Comparison of ENCODE assay signal across 9 mouse cellular contexts in the genomic region with DNA sequence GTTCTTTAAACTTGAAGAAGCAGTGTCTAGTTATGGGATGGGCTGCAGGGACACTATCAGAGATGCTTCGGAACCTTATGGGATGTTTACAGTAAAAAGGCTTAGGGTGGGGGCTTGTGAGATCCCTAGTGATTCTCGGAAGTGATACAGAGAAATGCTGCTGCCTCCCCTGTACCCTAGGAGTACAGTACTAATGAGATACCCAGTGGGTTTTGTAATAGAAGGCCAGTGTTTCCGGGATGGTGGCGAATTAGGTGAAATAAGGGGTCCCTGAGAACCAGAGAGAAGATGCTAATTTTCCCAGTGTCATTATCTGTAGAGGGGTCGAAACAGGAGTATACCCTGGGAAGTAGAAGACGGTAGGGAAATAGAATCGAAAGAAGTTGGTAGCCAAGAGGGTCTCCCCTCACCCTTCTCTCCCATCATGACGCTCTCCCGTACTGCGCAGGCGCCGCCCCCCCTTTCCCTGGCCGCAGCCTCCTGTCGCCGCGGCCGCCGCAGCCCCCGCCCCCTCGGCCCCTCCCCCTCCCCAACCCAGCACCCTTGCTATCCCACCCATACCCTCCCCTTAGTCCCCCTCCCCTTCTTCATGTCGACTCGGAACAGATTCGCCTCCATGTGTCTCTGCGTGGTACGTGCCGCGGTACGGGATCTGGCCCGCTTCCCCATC. TPM values are rescaled to one million over a fixed set of nuclear protein-coding genes. Genes with fewer than 3 reads are reported as not detected.
DNase-seq lines count a peak whose midpoint lies in the region; ATAC-seq and TF ChIP-seq lines count a peak whose summit lies in the region.
"Had no signal": no experiment of that assay in that cellular context is flagged by ENCODE, and none has a peak within 500 bp of the region (broad histone marks: within the 10 kb centered on the region; RNA-seq: fewer than 3 reads in every experiment).

No protein-coding gene starts in this region.

- 5% methylated on average over 24 of the region's 29 CpGs for WGBS in heart, embryonic 10.5 days
- WGBS in limb, embryonic 13.5 days, result 5% methylated on average over 25 of the region's 29 CpGs
- WGBS in olfactory bulb, adult 2 months, result 2% methylated on average over 29 of the region's 29 CpGs

- peak overlapping the region; percentile 80 for H3K27ac ChIP-seq in heart, embryonic 10.5 days
- H3K27ac ChIP-seq in limb, embryonic 13.5 days, result no peak overlapping the region
- H3K27ac ChIP-seq in olfactory bulb, adult 2 months (ENCODE audit: insufficient read depth, low read depth, low read length), result peak overlapping the region; percentile 31; the same call in 1 of the 2 replicates

- peak overlapping the region; percentile 58 for H3K4me3 ChIP-seq in heart, embryonic 10.5 days
- peak overlapping the region; percentile 38 for H3K4me3 ChIP-seq in limb, embryonic 13.5 days
- H3K4me3 ChIP-seq in olfactory bulb, adult 2 months (ENCODE audit: insufficient read depth, low read depth, low read length), result peak overlapping the region; percentile 37

- no peak for DNase-seq in heart, embryonic 10.5 days (ENCODE audit: low spot score)
- no peak for DNase-seq in heart, adult 8-10 months (ENCODE audit: low spot score)
- DNase-seq in thymus, postnatal 4 days, result peak; percentile 73
- DNase-seq in thymus, postnatal 10 days (ENCODE audit: low spot score in 2 of 2), result no peak
- no peak for DNase-seq in gastrocnemius, postnatal 25 days
- DNase-seq in spleen, postnatal 4 days (ENCODE audit: low spot score in 2 of 2), result no peak

- no peak for ATAC-seq in limb, embryonic 13.5 days (ENCODE audit: low FRiP score, low read depth)

- no peak for TF ChIP-seq CTCF in olfactory bulb, adult 2 months (IDR thresholded peaks at IDR 0.05; ENCODE audit: insufficient read depth, low read depth, low read length)

- H3K27me3 ChIP-seq in heart, embryonic 10.5 days (ENCODE audit: insufficient read depth, poor library complexity, severe bottlenecking), result peaks cover 12% of the 10 kb centered on the region
- H3K27me3 ChIP-seq in limb, embryonic 13.5 days, result no peaks in the 10 kb centered on the region

- peaks cover 85% of the 10 kb centered on the region for H3K4me1 ChIP-seq in heart, embryonic 10.5 days
- H3K4me1 ChIP-seq in limb, embryonic 13.5 days, result peaks cover 88% of the 10 kb centered on the region
- peaks cover 44% of the 10 kb centered on the region for H3K4me1 ChIP-seq in olfactory bulb, adult 2 months (ENCODE audit: control insufficient read depth, insufficient read depth, low read length)

- H3K9me3 ChIP-seq in heart, embryonic 10.5 days, result no peaks in the 10 kb centered on the region
- H3K9me3 ChIP-seq in limb, embryonic 13.5 days, result no peaks in the 10 kb centered on the region

- no peaks in the 10 kb centered on the region for H3K36me3 ChIP-seq in heart, embryonic 10.5 days
- H3K36me3 ChIP-seq in limb, embryonic 13.5 days, result no peaks in the 10 kb centered on the region

- peak overlapping the region; percentile 58 for H3K9ac ChIP-seq in limb, embryonic 13.5 days

- H3K4me2 ChIP-seq in limb, embryonic 13.5 days (replicated peaks), result peak overlapping the region; percentile 71

- no peak for TF ChIP-seq POLR2A in olfactory bulb, adult 2 months (IDR thresholded peaks at IDR 0.05; ENCODE audit: insufficient read depth, low read depth, low read length)

RNA-seq across cellular contexts. Expression of gene Dlg4, which starts 6.9 kb away (rescaled TPM):
- polyA plus RNA-seq in heart, embryonic 10.5 days (2016; fragmentation: Nextera tagmentation; extraction: Ambion mirVana), result 5.7 and 9.3 TPM in 2 replicates
- 1 to 10 TPM; 3.9 to 6.3 (median 5.2) TPM for total RNA-seq in heart, adult 8-10 months (2022)
- polyA plus RNA-seq in limb, embryonic 13.5 days (2015; fragmentation: Nextera tagmentation; extraction: Ambion mirVana), result 14.2 and 14.8 TPM in 2 replicates
- polyA plus RNA-seq in olfactory bulb, adult 2 months (2012; ENCODE audit: insufficient read depth, insufficient read length, low replicate concordance, missing spikeins), result 210 and 442 TPM in 2 replicates
- 1 to 10 TPM; 5.6 to 6.9 TPM for total RNA-seq in gastrocnemius, postnatal 25 days (2021)

RNA-seq across cellular contexts. Expression of gene Acadvl, which starts 8.4 kb away (rescaled TPM):
- polyA plus RNA-seq in heart, embryonic 10.5 days (2016; fragmentation: Nextera tagmentation; extraction: Ambion mirVana), result 79.1 and 102 TPM in 2 replicates
- total RNA-seq in heart, adult 8-10 months (2022), result 1,000 to 10,000 TPM; 1,233 to 1,415 (median 1,285) TPM
- polyA plus RNA-seq in limb, embryonic 13.5 days (2015; fragmentation: Nextera tagmentation; extraction: Ambion mirVana), result 76.0 and 81.1 TPM in 2 replicates
- polyA plus RNA-seq in olfactory bulb, adult 2 months (2012; ENCODE audit: insufficient read depth, insufficient read length, low replicate concordance, missing spikeins), result not detected in 2 replicates
- total RNA-seq in gastrocnemius, postnatal 25 days (2021), result 100 to 1,000 TPM; 342 to 380 TPM

RNA-seq across cellular contexts. Expression of gene Dvl2, which starts 23.2 kb away (rescaled TPM):
- polyA plus RNA-seq in heart, embryonic 10.5 days (2016; fragmentation: Nextera tagmentation; extraction: Ambion mirVana), result 29.5 and 40.3 TPM in 2 replicates
- total RNA-seq in heart, adult 8-10 months (2022), result 1 to 10 TPM; 4.0 to 6.4 (median 5.1) TPM
- polyA plus RNA-seq in limb, embryonic 13.5 days (2015; fragmentation: Nextera tagmentation; extraction: Ambion mirVana), result 54.3 and 59.8 TPM in 2 replicates
- polyA plus RNA-seq in olfactory bulb, adult 2 months (2012; ENCODE audit: insufficient read depth, insufficient read length, low replicate concordance, missing spikeins), result not detected in 2 replicates
- 1 to 10 TPM; 3.7 to 4.1 TPM for total RNA-seq in gastrocnemius, postnatal 25 days (2021)

RNA-seq across cellular contexts. Expression of gene Phf23, which starts 28.0 kb away (rescaled TPM):
- polyA plus RNA-seq in heart, embryonic 10.5 days (2016; fragmentation: Nextera tagmentation; extraction: Ambion mirVana), result 51.8 and 73.3 TPM in 2 replicates
- total RNA-seq in heart, adult 8-10 months (2022), result 10 to 100 TPM; 21.0 to 24.9 (median 23.6) TPM
- polyA plus RNA-seq in limb, embryonic 13.5 days (2015; fragmentation: Nextera tagmentation; extraction: Ambion mirVana), result 95.9 and 101 TPM in 2 replicates
- not detected in 2 replicates for polyA plus RNA-seq in olfactory bulb, adult 2 months (2012; ENCODE audit: insufficient read depth, insufficient read length, low replicate concordance, missing spikeins)
- total RNA-seq in gastrocnemius, postnatal 25 days (2021), result 10 to 100 TPM; 15.0 to 16.1 TPM

RNA-seq across cellular contexts. Expression of gene Asgr1, which starts 30.3 kb away (rescaled TPM):
- 0.23 and 0.93 TPM in 2 replicates for polyA plus RNA-seq in heart, embryonic 10.5 days (2016; fragmentation: Nextera tagmentation; extraction: Ambion mirVana)
- not detected for total RNA-seq in heart, adult 8-10 months (2022)
- 1.4 and 2.4 TPM in 2 replicates for polyA plus RNA-seq in limb, embryonic 13.5 days (2015; fragmentation: Nextera tagmentation; extraction: Ambion mirVana)
- not detected in 2 replicates for polyA plus RNA-seq in olfactory bulb, adult 2 months (2012; ENCODE audit: insufficient read depth, insufficient read length, low replicate concordance, missing spikeins)
- not detected for total RNA-seq in gastrocnemius, postnatal 25 days (2021)
- total RNA-seq: neutrophil, adult 5-6 weeks had no signal

Comparison
In these comparisons a context has a peak if more than half of its experiments do, and no peak if none do; other contexts are left out.
1. RNA of gene Dlg4, which starts 6.9 kb away (polyA plus RNA-seq): 210 to 442 TPM in olfactory bulb, adult 2 months; 14.2 to 14.8 TPM in limb, embryonic 13.5 days and 5.7 to 9.3 TPM in heart, embryonic 10.5 days; every median in the first group is over 10 times any median in the second.
2. Peak in every context shown above with its lines, with median percentiles within 50 percentile points of each other: H3K4me3 ChIP-seq.